Comparison of ENCODE assay signal across 8 mouse cellular contexts in genomic region chr16:90143760-90144516, GRCm38 (mm10). TPM values are rescaled to one million over a fixed set of nuclear protein-coding genes. Genes with fewer than 3 reads are reported as not detected.
DNase-seq lines count a peak whose midpoint lies in the region; ATAC-seq and TF ChIP-seq lines count a peak whose summit lies in the region.

Gene Tiam1 (minus strand): TSS chr16:90143769.

- peak; percentile 65 for TF ChIP-seq CTCF in forebrain, postnatal 0 days (IDR thresholded peaks at IDR 0.05; ENCODE audit: low read depth)
- peak; percentile 70 for TF ChIP-seq CTCF in layer of hippocampus, adult 2 months (conservative IDR thresholded peaks at IDR 0.05)
- no peak for TF ChIP-seq CTCF in lung, adult 2 months (IDR thresholded peaks at IDR 0.05; ENCODE audit: insufficient read depth, low read length)

- peak within 1 kb of the TSS; percentile 94 for H3K27ac ChIP-seq in forebrain, postnatal 0 days (ENCODE audit: low read depth, low read length)
- H3K27ac ChIP-seq in layer of hippocampus, adult 2 months: peak within 1 kb of the TSS; percentile 88
- H3K27ac ChIP-seq in neural tube, embryonic 15.5 days (replicated peaks): peak within 1 kb of the TSS; percentile 92

- H3K27me3 ChIP-seq in forebrain, postnatal 0 days (ENCODE audit: insufficient read depth, low read length): no peaks in the 10 kb centered on the region
- H3K27me3 ChIP-seq in neural tube, embryonic 15.5 days (replicated peaks): no peaks in the 10 kb centered on the region

- peak; percentile 96 for ATAC-seq in forebrain, postnatal 0 days
- peak; percentile 98 for ATAC-seq in neural tube, embryonic 15.5 days (ENCODE audit: low FRiP score)

- 0 out of 2 replicates have a peak, but pooled peaks have one; percentile 28 for TF ChIP-seq POLR2A in lung, adult 2 months (IDR thresholded peaks at IDR 0.05; ENCODE audit: borderline replicate concordance, extremely low read depth, low read depth, low read length)

- no peaks in the 10 kb centered on the region for H3K9me3 ChIP-seq in forebrain, postnatal 0 days (ENCODE audit: low read length)
- no peaks in the 10 kb centered on the region for H3K9me3 ChIP-seq in neural tube, embryonic 15.5 days (replicated peaks)

- peaks cover 8% of the 10 kb centered on the region; the same call in 1 of the 2 replicates for H3K4me1 ChIP-seq in forebrain, postnatal 0 days (ENCODE audit: insufficient read depth)
- peaks cover 7% of the 10 kb centered on the region; the same call in 1 of the 2 replicates for H3K4me1 ChIP-seq in lung, adult 2 months (ENCODE audit: control insufficient read depth, insufficient read depth, low read length)
- peaks cover 39% of the 10 kb centered on the region for H3K4me1 ChIP-seq in neural tube, embryonic 15.5 days

- H3K36me3 ChIP-seq in forebrain, postnatal 0 days (ENCODE audit: insufficient read depth): no peaks in the 10 kb centered on the region
- no peaks in the 10 kb centered on the region for H3K36me3 ChIP-seq in neural tube, embryonic 15.5 days

- peak within 1 kb of the TSS; percentile 83 for H3K9ac ChIP-seq in forebrain, postnatal 0 days
- peak within 1 kb of the TSS; percentile 78 for H3K9ac ChIP-seq in neural tube, embryonic 15.5 days (replicated peaks)

- H3K4me2 ChIP-seq in forebrain, postnatal 0 days (ENCODE audit: low read depth): peak within 1 kb of the TSS; percentile 57
- peak within 1 kb of the TSS; percentile 83 for H3K4me2 ChIP-seq in neural tube, embryonic 15.5 days

- peak; percentile 97 for DNase-seq in MN1 (ENCODE audit: low spot score)
- peak; percentile 99 for DNase-seq in cerebellum, adult 8-10 months
- peak; percentile 99 for DNase-seq in forebrain, postnatal 0 days
- DNase-seq in heart, postnatal 4 days: peak; percentile 97
- peak; percentile 95 to 96 for DNase-seq in layer of hippocampus, adult 2 months (ENCODE audit: low spot score in 2 of 2)
- DNase-seq in lung, adult 2 months: peak; percentile 93
- DNase-seq in testis, postnatal 10 days (ENCODE audit: low spot score): peak; percentile 97

- peak within 1 kb of the TSS; percentile 80 for H3K4me3 ChIP-seq in forebrain, postnatal 0 days (ENCODE audit: low read depth, low read length)
- peak within 1 kb of the TSS; percentile 85 for H3K4me3 ChIP-seq in layer of hippocampus, adult 2 months
- H3K4me3 ChIP-seq in lung, adult 2 months (replicated peaks; ENCODE audit: extremely low read depth, low read depth, low read length): peak within 1 kb of the TSS; percentile 55
- H3K4me3 ChIP-seq in neural tube, embryonic 15.5 days (replicated peaks): peak within 1 kb of the TSS; percentile 78

- under 1% methylated on average over 64 of the region's 64 CpGs for WGBS in forebrain, postnatal 0 days
- under 1% methylated on average over 64 of the region's 64 CpGs for WGBS in lung, adult 2 months
- WGBS in neural tube, embryonic 15.5 days: under 1% methylated on average over 64 of the region's 64 CpGs

RNA-seq across cellular contexts. Expression of gene Tiam1, which starts in this region (rescaled TPM):
- total RNA-seq in forebrain, postnatal 0 days (2014; rRNA removed): 30.5 and 42.4 TPM in 2 replicates
- 9.8 and 20.5 TPM in 2 replicates for polyA plus RNA-seq in forebrain, postnatal 0 days (2015; fragmentation: Nextera tagmentation; extraction: Ambion mirVana)
- 10 to 100 TPM; 14.7 to 18.2 TPM for total RNA-seq in heart, postnatal 4 days (2021)
- 100 to 1,000 TPM; 124 to 125 TPM for total RNA-seq in layer of hippocampus, adult 2 months (2021)
- 7.1 and 14.6 TPM in 2 replicates for polyA plus RNA-seq in lung, adult 2 months (2012; rRNA removed)
- 15.0 and 23.6 TPM in 2 replicates for polyA plus RNA-seq in neural tube, embryonic 15.5 days (2015; fragmentation: Nextera tagmentation; extraction: Ambion mirVana)

Comparison
In these comparisons a context has a peak if more than half of its experiments do, and no peak if none do; other contexts are left out.
1. Peak in every context shown above with its lines: DNase-seq, ATAC-seq, H3K4me3 ChIP-seq and H3K27ac ChIP-seq.